Mouse (Mus musculus) neural tube, embryonic 14.5 days (tissue): ENCODE results near the gene 1700021F05Rik. TPM values are rescaled to one million over a fixed set of nuclear protein-coding genes. Genes with fewer than 3 reads are reported as not detected.
A peak's percentile ranks its signal among the peaks of the same experiment; 100 is the strongest.
"Not testable (repeated sequence)": the region's sequence is repeated elsewhere in the genome, so short reads cannot be mapped to it uniquely, and the experiment has no call there.

Experiments used
- ATAC-seq: fragments of 200-750 bp; cut with Nextera tagmentation; 2 replicates; pipeline ENCODE4 v1.8.0; 2017; ENCODE audit warnings: low read depth, mild to moderate bottlenecking, moderate TSS enrichment, moderate library complexity
- H3K27ac ChIP-seq: fragments of 300-500 bp; sonication (generic); 2 replicates; pipeline ENCODE4 v1.5.1; 2014; ENCODE audit warnings: low read depth, mild to moderate bottlenecking, control low read depth, low read length, moderate library complexity, mixed read lengths
- H3K27me3 ChIP-seq: fragments of 300-500 bp; sonication (generic); 2 replicates; pipeline ENCODE4 v1.6.1; 2014; ENCODE audit warnings: low read length; ENCODE audit not compliant: control insufficient read depth, insufficient read depth
- H3K36me3 ChIP-seq: fragments of 300-500 bp; sonication (generic); 2 replicates; pipeline ENCODE4 v1.6.1; 2014; ENCODE audit warnings: low read length, mixed read lengths; ENCODE audit not compliant: control insufficient read depth, insufficient read depth
- H3K4me1 ChIP-seq: fragments of 300-500 bp; sonication (generic); 2 replicates; pipeline ENCODE4 v1.6.1; 2014; ENCODE audit warnings: low read length; ENCODE audit not compliant: control insufficient read depth, insufficient read depth
- H3K4me2 ChIP-seq: fragments of 300-500 bp; sonication (generic); 2 replicates; pipeline ENCODE4 v1.6.1; 2014; ENCODE audit warnings: mild to moderate bottlenecking, low read depth, low read length, control low read depth
- H3K4me3 ChIP-seq: fragments of 300-500 bp; sonication (generic); 2 replicates; pipeline ENCODE4 v1.5.1; 2014; ENCODE audit warnings: low read depth, low read length, control low read depth, mixed read lengths
- H3K9ac ChIP-seq: fragments of 300-500 bp; sonication (generic); replicated peaks from 2 replicates; pipeline ENCODE4 v1.6.1; 2014; ENCODE audit warnings: low read depth, mild to moderate bottlenecking, control low read depth, low read length, mixed read lengths
- H3K9me3 ChIP-seq: fragments of 300-500 bp; sonication (generic); 2 replicates; pipeline ENCODE4 v1.6.1; 2016; ENCODE audit warnings: low read length; ENCODE audit not compliant: control insufficient read depth
- WGBS: fragments of 180-500 bp; shearing (Covaris S2); extraction: QIAGEN DNeasy Blood & Tissue Kit; methylation state at CpG from one replicate; pipeline ENCODE4 v1.1.7; 2014; 5-methylcytosine and 5-hydroxymethylcytosine counted together
- polyA plus RNA-seq: library from polyadenylated mRNA; unstranded; fragments of >200 nt; fragmentation: Nextera tagmentation; extraction: Ambion mirVana; gene quantifications from 2 replicates; pipeline ENCODE4 v1.2.1, GENCODE M21; 2014

1700021F05Rik gene
- polyA plus RNA-seq, 1 experiment from 2014 or later, result 76.5 TPM

GRCm38 (mm10) chr10:43550923-43551322 is 10.1 kb upstream of the 1700021F05Rik start:
- H3K9ac ChIP-seq, result no peak overlapping the region
- no peaks in the 10 kb centered on the region for H3K9me3 ChIP-seq
- H3K27me3 ChIP-seq, result no peaks in the 10 kb centered on the region
- H3K4me1 ChIP-seq, result no peaks in the 10 kb centered on the region
- H3K36me3 ChIP-seq, result no peaks in the 10 kb centered on the region
- H3K4me2 ChIP-seq, result no peak overlapping the region
- H3K27ac ChIP-seq, result no peak overlapping the region
- WGBS, result 29% methylated on average over 3 of the region's 3 CpGs
- ATAC-seq, result 0 out of 2 replicates have a peak, but pooled peaks have one; percentile 45
- H3K4me3 ChIP-seq, result no peak overlapping the region

- H3K4me3 ChIP-seq, result no peak overlapping the region
- 75% methylated on average over 5 of the region's 5 CpGs for WGBS
- no peak for ATAC-seq
Observed at GRCm38 (mm10) chr10:43549411-43549810, 8.6 kb upstream of the 1700021F05Rik start.

DNA sequence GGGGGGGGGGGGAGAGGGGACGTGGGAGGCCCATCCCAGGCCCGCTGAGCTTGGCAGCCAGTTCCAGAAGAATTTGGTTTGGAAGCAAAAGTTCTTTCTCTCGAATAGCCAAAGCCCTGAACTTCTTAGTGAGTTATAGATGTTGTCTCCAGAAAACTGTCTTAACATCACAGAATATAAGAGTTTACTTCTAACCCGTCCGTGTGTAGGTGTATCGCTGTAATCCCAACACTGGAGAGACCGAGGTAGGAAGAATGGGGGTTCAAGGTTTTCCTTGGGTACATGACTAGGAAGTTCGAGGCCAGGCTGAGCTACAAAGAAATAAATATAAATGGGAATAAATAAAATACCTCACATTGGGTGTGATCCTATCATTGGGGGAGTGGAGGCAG is 355 bp upstream of the 1700021F05Rik start:
- WGBS, result 57% methylated on average over 7 of the region's 8 CpGs
- H3K9me3 ChIP-seq, result no peaks in the 10 kb centered on the region
- peak; percentile 10 for ATAC-seq
- no peaks in the 10 kb centered on the region; the same call in 1 of the 2 replicates for H3K36me3 ChIP-seq
- peaks cover 8% of the 10 kb centered on the region for H3K4me1 ChIP-seq
- no peak overlapping the region for H3K4me3 ChIP-seq
- no peak overlapping the region for H3K9ac ChIP-seq
- H3K27ac ChIP-seq, result no peak overlapping the region
- H3K4me2 ChIP-seq, result peak overlapping the region; percentile 24; the same call in 1 of the 2 replicates
- no peaks in the 10 kb centered on the region for H3K27me3 ChIP-seq

More at GRCm38 (mm10) chr10:43549411-43549810, 8.6 kb upstream of the 1700021F05Rik start:
- no peaks in the 10 kb centered on the region for H3K4me1 ChIP-seq
- no peak overlapping the region for H3K9ac ChIP-seq
- no peaks in the 10 kb centered on the region for H3K27me3 ChIP-seq
- H3K9me3 ChIP-seq, result no peaks in the 10 kb centered on the region
- H3K36me3 ChIP-seq, result no peaks in the 10 kb centered on the region
- H3K4me2 ChIP-seq, result no peak overlapping the region
- H3K27ac ChIP-seq, result no peak overlapping the region

DNA sequence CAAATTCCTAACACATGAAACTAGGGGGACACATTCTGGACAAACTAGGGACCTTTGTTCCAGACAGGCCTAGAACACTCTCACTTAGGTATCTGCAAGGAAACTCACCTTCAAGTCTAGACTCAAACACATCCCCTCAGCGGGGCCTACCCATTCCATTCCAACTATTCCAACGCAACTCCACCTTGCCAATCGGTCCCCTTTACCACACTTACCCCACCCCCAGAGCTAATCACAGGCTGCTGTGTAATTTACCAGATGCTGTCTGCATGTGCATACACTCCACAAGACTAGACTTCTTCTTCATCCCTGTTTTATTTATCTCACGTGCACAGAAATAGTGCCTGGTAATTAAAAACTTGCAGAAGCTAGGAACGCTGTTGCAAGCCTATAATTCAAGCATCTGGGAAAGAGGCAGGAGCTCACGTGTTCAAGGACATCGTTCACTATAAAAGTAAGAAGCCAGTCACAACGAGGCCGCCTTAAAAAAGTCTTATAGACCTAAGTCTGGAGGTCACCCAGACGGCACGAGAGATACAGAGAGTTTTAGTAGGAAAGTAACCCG is 966 bp downstream of the 1700021F05Rik start:
- H3K4me2 ChIP-seq, result peak overlapping the region; percentile 44
- H3K4me3 ChIP-seq, result peak overlapping the region; percentile 61
- no peaks in the 10 kb centered on the region for H3K27me3 ChIP-seq
- no peak overlapping the region for H3K27ac ChIP-seq
- no peaks in the 10 kb centered on the region; the same call in 1 of the 2 replicates for H3K36me3 ChIP-seq
- no peak for ATAC-seq
- H3K4me1 ChIP-seq, result peaks cover 8% of the 10 kb centered on the region
- WGBS, result 16% methylated on average over 12 of the region's 12 CpGs
- peak overlapping the region; percentile 76; the same call in 1 of the 2 replicates for H3K9ac ChIP-seq
- H3K9me3 ChIP-seq, result no peaks in the 10 kb centered on the region

GRCm38 (mm10) chr10:43538831-43539230 is 2.0 kb downstream of the 1700021F05Rik start:
- H3K27me3 ChIP-seq, result no peaks in the 10 kb centered on the region

DNA sequence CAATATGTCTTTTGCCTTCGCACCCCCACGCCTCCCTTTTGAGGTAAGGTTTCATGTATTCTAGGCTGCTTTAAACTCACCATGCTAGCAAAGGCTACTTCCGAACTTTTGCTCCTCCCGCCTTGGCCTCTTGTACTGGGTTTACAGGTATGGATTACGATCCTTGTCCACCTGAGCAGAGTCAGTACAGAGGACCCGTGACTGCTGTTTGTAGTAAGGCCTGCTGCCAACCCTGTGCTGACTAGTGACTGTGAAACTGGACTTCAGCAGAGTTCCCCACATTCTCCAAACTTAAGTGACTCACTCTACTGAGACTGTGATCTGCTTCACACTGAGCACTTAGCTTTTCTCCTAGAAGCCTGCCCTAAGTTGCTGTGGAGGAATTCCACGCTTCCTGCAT is 3.1 kb downstream of the 1700021F05Rik start:
- Histone ChIP-seq H3K4me1 (peaks cover 8% of the 10 kb centered on the region), H3K4me3 (no peak overlapping the region), H3K9me3 (no peaks in the 10 kb centered on the region), H3K27ac (no peak overlapping the region), H3K4me2 (no peak overlapping the region), H3K9ac (no peak overlapping the region), H3K36me3 (peaks cover 4% of the 10 kb centered on the region; the same call in 1 of the 2 replicates), H3K27me3 (no peaks in the 10 kb centered on the region)
- 94% methylated on average over 7 of the region's 7 CpGs for WGBS
- ATAC-seq, result no peak

More at GRCm38 (mm10) chr10:43538831-43539230, 2.0 kb downstream of the 1700021F05Rik start:
- H3K36me3 ChIP-seq, result no peaks in the 10 kb centered on the region; the same call in 1 of the 2 replicates
- no peaks in the 10 kb centered on the region for H3K9me3 ChIP-seq
- no peak overlapping the region for H3K9ac ChIP-seq
- ATAC-seq, result no peak
- 85% methylated on average over 5 of the region's 5 CpGs for WGBS
- H3K27ac ChIP-seq, result no peak overlapping the region
- H3K4me3 ChIP-seq, result no peak overlapping the region
- H3K4me2 ChIP-seq, result no peak overlapping the region
- H3K4me1 ChIP-seq, result peaks cover 8% of the 10 kb centered on the region

GRCm38 (mm10) chr10:43534382-43534781 is 6.4 kb downstream of the 1700021F05Rik start:
- peaks cover 21% of the 10 kb centered on the region for H3K36me3 ChIP-seq

DNA sequence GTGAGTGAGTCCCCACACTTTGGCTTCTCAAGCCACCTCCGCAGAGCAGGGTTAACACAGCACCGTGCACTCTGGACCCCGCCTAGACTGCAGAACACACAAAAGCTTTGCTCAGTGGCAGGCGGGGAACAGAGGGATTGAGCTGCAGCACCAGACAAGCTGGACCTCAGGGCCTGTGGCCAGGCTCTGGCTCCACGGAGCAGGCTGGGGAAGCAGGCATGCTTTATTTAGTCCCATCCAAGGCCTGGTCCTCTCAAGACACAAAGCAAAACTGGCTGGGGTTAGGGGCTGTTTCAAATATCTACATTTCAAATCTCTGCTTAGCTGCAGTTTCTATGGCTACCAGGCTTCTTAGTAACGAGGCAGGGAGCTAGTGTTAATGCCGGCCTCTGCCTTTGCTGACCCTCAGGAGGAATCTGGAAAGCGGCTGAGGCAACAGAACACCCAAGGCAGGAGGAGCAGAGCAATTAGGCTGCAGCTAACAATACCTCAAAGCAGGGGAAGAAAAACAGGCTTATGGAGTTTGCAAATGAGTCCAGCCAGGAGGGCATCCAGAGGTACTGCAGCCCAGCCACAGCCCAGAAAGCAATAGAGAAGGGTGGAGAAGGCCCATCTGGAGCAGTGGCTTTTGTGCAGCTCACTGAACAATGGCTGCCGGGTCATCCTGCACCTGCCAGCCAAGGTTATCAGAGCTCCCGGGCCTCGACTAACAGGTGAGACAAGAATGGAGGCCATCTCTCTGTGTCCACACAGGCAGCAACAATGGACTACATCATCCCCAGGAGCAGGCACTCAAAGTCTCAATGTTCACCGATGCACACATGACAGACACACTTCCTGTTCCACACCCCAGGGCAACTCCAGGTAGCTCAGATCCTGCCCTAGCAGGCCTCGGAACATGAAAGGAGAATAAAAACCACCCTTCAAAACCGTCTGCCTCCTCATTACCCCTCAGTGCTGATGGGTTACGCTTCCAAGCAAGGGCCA is 13.2 kb downstream of the 1700021F05Rik start:
- Histone ChIP-seq H3K4me3 (no peak overlapping the region), H3K9ac (peak overlapping the region; percentile 8; the same call in 1 of the 2 replicates), H3K9me3 (no peaks in the 10 kb centered on the region), H3K4me2 (no peak overlapping the region), H3K36me3 (peaks cover 20% of the 10 kb centered on the region), H3K4me1 (no peaks in the 10 kb centered on the region), H3K27ac (peak overlapping the region; percentile 36; the same call in 1 of the 2 replicates), H3K27me3 (no peaks in the 10 kb centered on the region)
- WGBS, result 26% methylated on average over 15 of the region's 15 CpGs
- peak; percentile 64 for ATAC-seq

More at GRCm38 (mm10) chr10:43534382-43534781, 6.4 kb downstream of the 1700021F05Rik start:
- no peak overlapping the region for H3K9ac ChIP-seq
- WGBS, result 88% methylated on average over 1 of the region's 1 CpGs
- H3K27me3 ChIP-seq, result no peaks in the 10 kb centered on the region
- no peak overlapping the region for H3K27ac ChIP-seq
- ATAC-seq, result no peak
- no peaks in the 10 kb centered on the region for H3K9me3 ChIP-seq
- no peak overlapping the region for H3K4me3 ChIP-seq
- H3K4me2 ChIP-seq, result no peak overlapping the region
- peaks cover 2% of the 10 kb centered on the region for H3K4me1 ChIP-seq

GRCm38 (mm10) chr10:43523931-43524330 is 16.9 kb downstream of the 1700021F05Rik start, which contains the start of gene Gm9803:
Gm9803 (plus strand) TSS chr10:43524084.
- not testable (repeated sequence) for ATAC-seq, H3K9me3 ChIP-seq
- WGBS, result 92% methylated on average over 10 of the region's 10 CpGs

More at GRCm38 (mm10) chr10:43523931-43524330, 16.9 kb downstream of the 1700021F05Rik start, which contains the start of gene Gm9803:
- H3K27ac ChIP-seq, H3K4me3 ChIP-seq, H3K27me3 ChIP-seq, H3K9ac ChIP-seq, H3K36me3 ChIP-seq, H3K4me1 ChIP-seq, H3K4me2 ChIP-seq: not testable (repeated sequence)
